Mouse (Mus musculus) limb, embryonic 13.5 days (tissue): ENCODE measurements at regions not wholly inside any gene's neighbourhood (a gene's known extent, or its start where the extent isn't known, plus 50 kb on each side); places are given as distances from the start of the nearest gene placed in this dataset.

Experiments
- ATAC-seq: fragments of 200-750 bp; cut with Nextera tagmentation; 2 replicates; pipeline ENCODE4 v1.8.0; 2017; ENCODE audit warnings: low read depth, moderate number of reproducible peaks, moderate TSS enrichment; ENCODE audit not compliant: low FRiP score
- H3K27ac ChIP-seq: fragments of 300-500 bp; sonication (generic); 2 replicates; pipeline ENCODE4 v1.5.1; 2015; ENCODE audit warnings: inconsistent platforms, mild to moderate bottlenecking, moderate library complexity
- H3K27me3 ChIP-seq: fragments of 300-500 bp; sonication (generic); 2 replicates; pipeline ENCODE4 v1.6.1; 2015; ENCODE audit warnings: mild to moderate bottlenecking, inconsistent platforms
- H3K36me3 ChIP-seq: fragments of 300-500 bp; sonication (generic); 2 replicates; pipeline ENCODE4 v1.6.1; 2015; ENCODE audit warnings: inconsistent platforms, mild to moderate bottlenecking, moderate library complexity
- H3K4me1 ChIP-seq: fragments of 300-500 bp; sonication (generic); 2 replicates; pipeline ENCODE4 v1.6.1; 2015; ENCODE audit warnings: inconsistent platforms
- H3K4me2 ChIP-seq: fragments of 300-500 bp; sonication (generic); replicated peaks from 2 replicates; pipeline ENCODE4 v1.6.1; 2015; ENCODE audit warnings: inconsistent platforms, mild to moderate bottlenecking, moderate library complexity
- H3K4me3 ChIP-seq: fragments of 300-500 bp; sonication (generic); 2 replicates; pipeline ENCODE4 v1.5.1; 2015; ENCODE audit warnings: moderate library complexity, mild to moderate bottlenecking, inconsistent platforms
- H3K9ac ChIP-seq: fragments of 300-500 bp; sonication (generic); 2 replicates; pipeline ENCODE4 v1.6.1; 2015; ENCODE audit warnings: mild to moderate bottlenecking, inconsistent platforms
- H3K9me3 ChIP-seq: fragments of 300-500 bp; sonication (generic); 2 replicates; pipeline ENCODE4 v1.6.1; 2016; ENCODE audit warnings: inconsistent platforms
- WGBS: fragments of 180-500 bp; shearing (Covaris S2); methylation state at CpG from one replicate; pipeline ENCODE4 v1.1.7; 2015; 5-methylcytosine and 5-hydroxymethylcytosine counted together

DNA sequence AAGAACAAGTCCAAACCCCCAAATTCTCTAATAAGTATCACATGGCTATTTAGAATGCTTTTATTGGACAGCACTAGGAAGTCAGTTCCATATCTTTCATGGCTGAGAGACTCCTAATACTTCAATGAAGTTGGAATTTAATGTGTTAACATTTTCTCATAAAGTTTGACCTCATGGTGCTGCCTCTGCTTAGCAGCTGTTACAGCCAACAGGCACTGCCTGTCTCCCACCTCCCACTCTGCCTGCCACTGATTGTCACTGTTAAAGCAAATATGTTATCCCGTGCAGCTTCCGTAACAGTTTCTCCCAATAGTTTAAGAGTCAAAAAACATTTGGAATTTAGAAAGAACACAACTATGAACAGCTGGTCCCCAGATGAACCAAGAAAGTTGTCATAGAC, 268.3 kb upstream of the Sema3a start:
- H3K27me3 ChIP-seq, result no peaks in the 10 kb centered on the region
- no peaks in the 10 kb centered on the region for H3K9me3 ChIP-seq
- no peak overlapping the region for H3K4me2 ChIP-seq
- no peak overlapping the region for H3K4me3 ChIP-seq
- H3K4me1 ChIP-seq, result peaks cover 3% of the 10 kb centered on the region; the same call in 1 of the 2 replicates
- no peaks in the 10 kb centered on the region for H3K36me3 ChIP-seq
- no peak overlapping the region for H3K9ac ChIP-seq
- H3K27ac ChIP-seq, result no peak overlapping the region
- 17% methylated on average over 2 of the region's 2 CpGs for WGBS
- ATAC-seq, result peak; percentile 71; the same call in 1 of the 2 replicates

DNA sequence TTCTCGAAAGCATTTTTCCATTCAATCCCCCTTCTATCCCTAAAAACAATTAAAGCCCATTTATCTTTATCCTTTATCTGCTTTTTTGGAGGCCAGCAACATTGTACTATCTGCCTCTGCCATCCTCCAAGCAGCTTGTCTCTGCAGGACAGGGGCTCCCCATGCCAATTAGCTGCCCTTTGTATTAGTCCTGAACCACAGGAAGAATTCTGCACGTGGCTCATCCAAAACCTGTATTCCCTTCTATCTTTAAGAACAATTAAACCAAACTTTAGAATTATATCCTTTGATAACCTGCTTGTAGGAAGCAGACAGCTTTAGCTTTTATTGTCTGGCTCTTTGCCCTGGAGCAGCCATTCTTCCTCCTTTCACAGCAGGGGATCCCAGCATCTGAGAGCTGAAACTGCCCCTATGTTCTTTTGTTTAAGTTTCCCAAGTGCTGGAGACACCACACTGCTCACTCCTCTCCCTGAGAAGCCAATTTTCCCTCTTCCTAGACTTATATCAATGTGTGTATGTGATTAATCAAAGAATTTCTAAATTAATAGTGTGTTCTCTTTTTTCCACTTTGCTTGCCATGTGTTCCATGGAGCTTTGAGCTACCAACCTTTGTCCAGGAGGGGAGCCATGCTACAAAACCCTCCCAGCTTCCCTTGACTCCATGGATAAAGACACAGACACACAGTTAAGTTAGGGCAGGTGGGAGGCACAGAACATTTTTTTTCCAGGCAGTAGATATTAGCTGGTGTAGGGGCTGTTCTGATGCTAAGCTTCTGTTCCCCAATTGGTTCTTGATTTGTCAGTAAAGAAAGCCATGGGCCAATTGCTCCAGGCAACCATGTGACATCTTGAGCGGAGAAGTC, 256.6 kb upstream of the Sema3a start:
- ATAC-seq, result no peak
- no peak overlapping the region for H3K27ac ChIP-seq
- no peak overlapping the region for H3K9ac ChIP-seq
- no peaks in the 10 kb centered on the region for H3K27me3 ChIP-seq
- H3K4me1 ChIP-seq, result 0 out of 2 replicates have a peak, but pooled peaks cover 7% of the 10 kb centered on the region
- H3K4me2 ChIP-seq, result no peak overlapping the region
- no peaks in the 10 kb centered on the region for H3K9me3 ChIP-seq
- H3K36me3 ChIP-seq, result no peaks in the 10 kb centered on the region
- no peak overlapping the region for H3K4me3 ChIP-seq
- 57% methylated on average over 3 of the region's 3 CpGs for WGBS

DNA sequence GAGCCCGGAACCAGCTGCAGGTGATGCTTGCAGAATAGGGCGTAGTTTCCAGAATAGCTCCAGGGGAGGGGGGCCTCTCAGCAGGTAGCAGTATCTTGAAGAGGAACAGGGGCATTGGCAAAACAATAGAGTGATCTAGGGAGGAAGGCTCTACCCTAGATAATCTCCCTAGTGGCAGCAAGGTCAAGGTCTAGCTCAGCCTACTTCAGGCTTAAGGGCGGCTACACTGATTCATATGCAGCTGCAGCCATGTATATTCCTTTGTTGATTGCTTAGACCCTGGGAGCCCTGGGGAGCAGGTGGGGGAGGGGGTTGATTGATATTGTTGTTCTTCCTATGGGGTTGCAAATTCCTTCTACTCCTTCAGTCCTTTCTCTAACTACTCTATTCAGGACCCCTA, 252.3 kb upstream of the Sema3a start:
- Histone ChIP-seq H3K4me1 (0 out of 2 replicates have a peak, but pooled peaks cover 7% of the 10 kb centered on the region), H3K27me3 (no peaks in the 10 kb centered on the region), H3K9ac (no peak overlapping the region), H3K9me3 (no peaks in the 10 kb centered on the region; the same call in 1 of the 2 replicates), H3K4me2 (no peak overlapping the region), H3K27ac (no peak overlapping the region), H3K4me3 (no peak overlapping the region), H3K36me3 (no peaks in the 10 kb centered on the region)
- ATAC-seq, result no peak
- WGBS, result 91% methylated on average over 3 of the region's 3 CpGs

DNA sequence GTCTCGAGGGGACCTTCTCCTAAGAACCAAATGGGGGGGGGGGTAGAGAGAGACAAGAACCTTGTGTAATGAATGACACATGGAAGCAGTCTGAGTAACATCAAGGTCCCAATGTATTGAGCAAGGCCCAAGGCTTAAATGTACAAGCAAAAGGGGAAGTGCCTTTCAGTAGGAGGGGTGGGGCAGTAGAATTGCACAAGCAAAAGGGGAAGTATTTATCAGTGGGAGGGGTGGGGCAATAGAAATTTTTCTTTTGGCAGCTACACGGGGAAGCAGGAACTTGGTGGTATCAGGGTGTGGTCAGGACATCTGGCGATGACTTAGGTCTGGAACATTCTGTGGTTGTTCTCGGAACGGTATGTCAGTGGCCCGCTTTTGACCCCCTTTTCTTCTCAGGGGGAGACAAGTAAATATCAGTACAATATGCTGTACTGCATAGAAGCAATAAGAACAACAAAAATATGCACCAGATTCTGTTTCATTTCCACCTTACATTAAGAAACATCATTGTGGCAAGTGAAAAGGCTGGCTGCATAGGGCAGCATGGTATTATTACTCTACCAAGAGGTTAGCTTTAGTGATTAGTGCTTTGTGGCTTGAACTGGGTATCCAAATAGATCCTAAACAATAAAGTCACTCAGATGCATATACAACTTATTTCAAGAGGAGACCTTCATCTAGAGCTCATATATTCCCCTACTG, 247.5 kb upstream of the Sema3a start:
- Histone ChIP-seq H3K9ac (no peak overlapping the region), H3K9me3 (no peaks in the 10 kb centered on the region; the same call in 1 of the 2 replicates), H3K27ac (no peak overlapping the region), H3K4me3 (no peak overlapping the region), H3K4me2 (no peak overlapping the region), H3K36me3 (no peaks in the 10 kb centered on the region), H3K27me3 (peaks cover 4% of the 10 kb centered on the region; the same call in 1 of the 2 replicates), H3K4me1 (no peaks in the 10 kb centered on the region)
- ATAC-seq, result no peak
- WGBS, result 93% methylated on average over 6 of the region's 6 CpGs

DNA sequence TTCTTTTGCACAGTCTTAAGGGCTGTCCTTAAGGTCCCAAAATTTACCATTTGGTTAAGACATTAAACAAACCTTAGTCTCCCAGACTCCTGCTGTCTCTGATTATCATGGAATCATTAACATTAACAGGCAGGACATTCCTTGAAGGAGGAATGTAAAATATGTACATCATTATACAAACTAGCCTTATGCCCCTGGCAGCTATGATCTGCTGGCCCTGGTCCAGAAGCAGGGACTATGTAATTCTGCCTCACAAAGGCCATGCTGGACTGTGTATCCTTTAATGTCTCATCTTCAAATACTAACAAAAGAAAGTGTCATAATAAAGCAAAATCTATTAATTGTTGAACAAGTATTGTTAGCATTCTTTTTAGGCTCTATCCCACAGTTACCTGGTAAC, 232.9 kb upstream of the Sema3a start:
- Histone ChIP-seq H3K4me2 (no peak overlapping the region), H3K27ac (no peak overlapping the region), H3K36me3 (no peaks in the 10 kb centered on the region), H3K9ac (no peak overlapping the region), H3K4me3 (no peak overlapping the region), H3K4me1 (no peaks in the 10 kb centered on the region), H3K9me3 (no peaks in the 10 kb centered on the region), H3K27me3 (no peaks in the 10 kb centered on the region)
- ATAC-seq, result no peak

DNA sequence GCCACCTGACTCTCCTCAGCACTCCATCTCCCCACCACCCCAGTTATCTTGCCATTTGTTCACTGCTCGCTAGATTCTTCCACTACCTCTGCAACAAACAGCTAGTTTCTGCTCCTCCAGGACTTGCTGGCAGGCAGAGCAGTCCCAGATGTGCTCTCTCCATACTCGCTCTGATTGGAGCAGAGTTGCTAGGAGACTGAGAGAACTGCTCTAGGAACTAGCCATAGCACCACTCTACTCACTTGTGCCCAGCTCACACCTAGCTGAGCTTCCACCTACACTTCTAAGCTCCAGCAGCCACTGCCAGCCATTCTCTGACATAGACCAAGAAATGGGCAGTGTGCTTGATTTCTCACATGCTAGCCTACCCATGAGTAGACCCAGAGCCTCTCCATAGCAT, 230.6 kb upstream of the Sema3a start:
- Histone ChIP-seq H3K9me3 (no peaks in the 10 kb centered on the region), H3K36me3 (no peaks in the 10 kb centered on the region), H3K4me2 (no peak overlapping the region), H3K4me1 (no peaks in the 10 kb centered on the region), H3K27me3 (no peaks in the 10 kb centered on the region), H3K27ac (no peak overlapping the region), H3K4me3 (no peak overlapping the region), H3K9ac (no peak overlapping the region)
- 43% methylated on average over 2 of the region's 2 CpGs for WGBS
- ATAC-seq, result no peak

DNA sequence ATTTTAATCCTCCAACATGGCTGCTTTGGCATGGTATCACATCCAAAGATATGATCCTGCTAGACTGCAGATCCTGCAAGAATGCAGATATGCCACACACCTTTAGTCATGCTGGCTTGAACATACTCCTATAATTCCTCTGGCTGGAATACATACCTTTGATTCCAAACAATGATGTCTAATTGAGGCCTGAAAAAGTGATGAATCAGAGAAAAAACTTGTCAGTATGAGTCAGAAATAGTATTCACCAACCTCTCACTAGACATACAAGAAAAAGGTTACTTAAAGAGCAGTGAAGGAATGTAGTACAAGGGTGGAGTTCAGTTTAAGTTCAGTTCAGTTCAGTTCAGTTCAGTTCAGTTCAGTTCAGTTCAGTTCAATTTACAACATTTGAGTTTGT, 214.5 kb upstream of the Sema3a start:
- no peaks in the 10 kb centered on the region for H3K36me3 ChIP-seq
- H3K9me3 ChIP-seq, result peaks cover 7% of the 10 kb centered on the region; the same call in 1 of the 2 replicates
- no peak overlapping the region for H3K4me2 ChIP-seq
- ATAC-seq, result no peak
- H3K9ac ChIP-seq, result no peak overlapping the region
- no peaks in the 10 kb centered on the region for H3K4me1 ChIP-seq
- no peak overlapping the region for H3K27ac ChIP-seq
- H3K4me3 ChIP-seq, result no peak overlapping the region
- H3K27me3 ChIP-seq, result no peaks in the 10 kb centered on the region

DNA sequence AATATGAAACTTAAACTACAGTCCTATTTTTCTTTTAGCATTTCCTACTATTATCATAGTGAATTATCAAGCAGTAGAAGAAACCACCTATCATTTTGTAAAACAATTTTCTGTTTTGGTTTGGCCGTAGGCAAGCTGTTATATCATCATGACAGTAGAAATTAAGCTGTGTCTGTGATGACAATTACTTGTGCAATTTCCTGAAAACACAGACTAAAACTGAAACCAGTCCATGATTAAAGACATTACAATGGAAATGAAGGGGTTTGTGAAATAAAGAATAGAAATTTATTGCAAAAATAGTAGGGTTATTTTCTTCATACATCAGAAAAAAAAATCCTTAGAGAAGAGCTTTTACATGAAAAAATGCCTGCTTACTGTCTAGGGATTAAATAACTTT, 210.8 kb upstream of the Sema3a start:
- no peak overlapping the region for H3K4me3 ChIP-seq
- no peak overlapping the region for H3K9ac ChIP-seq
- no peak overlapping the region for H3K4me2 ChIP-seq
- H3K27ac ChIP-seq, result no peak overlapping the region
- peaks cover 7% of the 10 kb centered on the region for H3K9me3 ChIP-seq
- H3K36me3 ChIP-seq, result no peaks in the 10 kb centered on the region
- H3K4me1 ChIP-seq, result no peaks in the 10 kb centered on the region
- no peaks in the 10 kb centered on the region for H3K27me3 ChIP-seq
- WGBS, result 59% methylated on average over 1 of the region's 1 CpGs
- no peak for ATAC-seq

DNA sequence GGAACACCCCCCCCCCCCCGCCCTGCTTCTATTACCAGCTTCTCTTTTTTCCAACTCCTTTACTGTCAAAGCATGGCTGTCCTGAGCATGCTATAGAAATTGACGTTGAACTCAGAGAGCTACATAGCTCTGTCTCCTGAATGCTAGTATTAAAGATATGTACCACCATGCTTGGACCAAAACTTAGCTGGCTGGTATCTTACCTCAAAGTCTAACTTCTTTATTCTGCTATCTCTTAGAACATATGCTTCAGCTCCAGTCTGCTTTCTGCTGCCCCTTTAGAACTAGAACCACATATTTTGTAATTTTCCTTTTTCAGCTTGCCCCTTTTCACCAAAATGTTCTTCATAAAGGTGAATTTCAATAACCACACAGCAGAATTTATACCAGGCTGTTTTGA, 205.9 kb upstream of the Sema3a start:
- H3K4me3 ChIP-seq, result no peak overlapping the region
- H3K4me1 ChIP-seq, result no peaks in the 10 kb centered on the region
- H3K27ac ChIP-seq, result no peak overlapping the region
- H3K27me3 ChIP-seq, result no peaks in the 10 kb centered on the region
- ATAC-seq, result no peak
- WGBS, result 98% methylated on average over 2 of the region's 2 CpGs
- no peak overlapping the region for H3K9ac ChIP-seq
- no peak overlapping the region for H3K4me2 ChIP-seq
- H3K9me3 ChIP-seq, result no peaks in the 10 kb centered on the region; the same call in 1 of the 2 replicates
- H3K36me3 ChIP-seq, result no peaks in the 10 kb centered on the region

DNA sequence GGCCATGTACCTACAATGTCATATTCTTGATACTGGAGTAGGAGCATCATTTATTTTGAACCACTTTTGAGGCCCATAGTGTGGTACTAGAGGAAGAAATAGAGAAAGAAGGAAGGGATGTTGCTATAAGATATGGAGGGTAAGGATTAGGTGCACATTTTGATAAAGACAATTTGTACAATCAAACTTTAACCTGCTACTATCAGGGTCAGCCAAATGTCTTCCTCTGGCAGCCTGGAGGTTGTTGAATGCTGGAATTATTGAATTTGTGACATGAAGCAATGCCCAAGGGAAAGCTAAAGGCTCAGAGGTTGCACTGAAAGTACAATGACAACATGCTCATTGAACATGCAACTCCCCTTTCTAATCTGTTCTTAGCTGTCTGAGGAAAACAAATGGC, 202.3 kb upstream of the Sema3a start:
- Histone ChIP-seq H3K9ac (no peak overlapping the region), H3K4me2 (no peak overlapping the region), H3K36me3 (no peaks in the 10 kb centered on the region), H3K9me3 (no peaks in the 10 kb centered on the region), H3K27ac (no peak overlapping the region), H3K4me1 (no peaks in the 10 kb centered on the region), H3K27me3 (no peaks in the 10 kb centered on the region), H3K4me3 (no peak overlapping the region)
- ATAC-seq, result no peak

DNA sequence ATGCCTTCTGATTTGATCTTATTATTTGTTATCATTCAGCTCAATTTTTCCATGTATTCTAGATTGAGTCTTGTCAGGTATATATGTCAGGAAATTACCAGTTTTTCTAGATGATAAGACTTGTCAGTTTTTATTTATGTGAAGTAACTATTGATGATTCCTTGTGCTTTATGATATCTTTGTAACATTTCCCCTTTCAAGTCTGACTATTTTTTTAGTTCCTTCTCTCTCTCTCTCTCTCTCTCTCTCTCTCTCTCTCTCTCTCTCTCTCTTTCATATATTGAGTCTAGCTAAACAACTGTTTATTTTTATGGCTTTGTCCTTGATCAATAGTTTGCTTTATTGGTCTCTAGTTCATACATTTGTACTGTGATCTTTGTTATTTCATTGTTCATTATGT, 199.7 kb upstream of the Sema3a start:
- no peaks in the 10 kb centered on the region for H3K36me3 ChIP-seq
- H3K4me1 ChIP-seq, result no peaks in the 10 kb centered on the region
- H3K4me3 ChIP-seq, result no peak overlapping the region
- no peaks in the 10 kb centered on the region for H3K27me3 ChIP-seq
- no peaks in the 10 kb centered on the region for H3K9me3 ChIP-seq
- H3K9ac ChIP-seq, result no peak overlapping the region
- no peak overlapping the region for H3K27ac ChIP-seq
- H3K4me2 ChIP-seq, result no peak overlapping the region
- ATAC-seq, result no peak

DNA sequence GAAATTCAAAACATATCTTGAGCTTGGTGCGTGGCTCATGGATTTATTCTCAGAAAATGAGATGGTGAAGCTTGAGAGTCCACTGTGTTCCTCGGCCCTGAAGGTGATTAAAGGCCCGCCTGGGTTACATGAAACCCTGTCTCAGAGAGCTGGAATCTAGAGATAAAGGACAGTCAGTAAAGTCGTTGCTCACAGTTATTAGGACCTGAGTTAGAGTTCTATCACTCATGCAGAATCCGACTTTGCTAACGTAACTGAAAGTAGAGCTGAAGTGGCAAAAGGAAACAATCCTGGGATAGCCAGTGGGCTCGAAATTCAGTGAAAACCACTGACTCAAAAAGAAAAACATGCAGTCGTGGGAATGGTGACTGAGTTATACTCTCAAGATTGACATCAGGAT, 198.9 kb upstream of the Sema3a start:
- ATAC-seq, result no peak
- Histone ChIP-seq H3K36me3 (no peaks in the 10 kb centered on the region), H3K4me3 (no peak overlapping the region), H3K27ac (no peak overlapping the region), H3K9ac (no peak overlapping the region), H3K4me2 (no peak overlapping the region), H3K9me3 (no peaks in the 10 kb centered on the region), H3K27me3 (no peaks in the 10 kb centered on the region), H3K4me1 (no peaks in the 10 kb centered on the region)
- 74% methylated on average over 8 of the region's 8 CpGs for whole genome bisulfite sequencing

DNA sequence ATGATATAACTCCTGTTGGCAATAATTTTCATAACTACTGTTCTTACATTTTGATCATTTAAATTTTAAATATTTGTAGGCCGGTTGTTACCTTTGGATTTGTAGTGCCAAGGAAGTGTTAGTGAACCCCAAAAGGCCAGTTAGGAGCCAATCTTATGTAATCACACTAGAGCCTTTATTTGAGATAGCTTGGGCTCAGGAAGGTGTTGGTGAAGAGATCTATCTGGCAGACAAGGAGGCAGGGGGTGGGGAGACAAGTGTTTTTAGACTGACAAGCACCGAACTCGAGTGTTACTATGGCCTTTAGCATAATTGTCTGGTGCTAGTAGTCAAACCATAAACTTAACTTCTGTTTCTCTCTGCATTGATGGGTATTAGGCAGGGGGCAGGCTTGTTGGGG, 198.0 kb upstream of the Sema3a start:
- H3K27ac ChIP-seq, result no peak overlapping the region
- H3K9me3 ChIP-seq, result no peaks in the 10 kb centered on the region
- no peak overlapping the region for H3K4me2 ChIP-seq
- H3K4me1 ChIP-seq, result no peaks in the 10 kb centered on the region
- no peak overlapping the region for H3K4me3 ChIP-seq
- ATAC-seq, result no peak
- no peaks in the 10 kb centered on the region for H3K27me3 ChIP-seq
- 86% methylated on average over 3 of the region's 3 CpGs for WGBS
- H3K36me3 ChIP-seq, result no peaks in the 10 kb centered on the region
- H3K9ac ChIP-seq, result no peak overlapping the region
